Mouse (Mus musculus) neural tube, embryonic 11.5 days (tissue): ENCODE measurements around the gene Ifnk. TPM values are rescaled to one million over a fixed set of nuclear protein-coding genes. Genes with fewer than 3 reads are reported as not detected.

Experiments used
- ATAC-seq: fragments of 200-750 bp; cut with Nextera tagmentation; 2 replicates; pipeline ENCODE4 v1.8.0; 2017; ENCODE audit warnings: moderate number of reproducible peaks, mild to moderate bottlenecking, moderate TSS enrichment, moderate library complexity; ENCODE audit not compliant: insufficient read depth, low FRiP score, low TSS enrichment
- DNase-seq: peaks from one replicate; pipeline ENCODE4 v3.0.0-alpha.2; 2015; ENCODE audit warnings: low spot score
- H3K27ac ChIP-seq: fragments of 300-500 bp; sonication (generic); 2 replicates; pipeline ENCODE4 v1.5.1; 2014; ENCODE audit warnings: low read depth, mild to moderate bottlenecking, low read length
- H3K27me3 ChIP-seq: fragments of 300-500 bp; sonication (generic); 2 replicates; pipeline ENCODE4 v1.6.1; 2014; ENCODE audit warnings: mild to moderate bottlenecking, low read length, mixed read lengths; ENCODE audit not compliant: control insufficient read depth, insufficient read depth
- H3K36me3 ChIP-seq: fragments of 300-500 bp; sonication (generic); 2 replicates; pipeline ENCODE4 v1.6.1; 2014; ENCODE audit warnings: mild to moderate bottlenecking, low read length, moderate library complexity, mixed read lengths; ENCODE audit not compliant: control insufficient read depth, insufficient read depth
- H3K4me1 ChIP-seq: fragments of 300-500 bp; sonication (generic); 2 replicates; pipeline ENCODE4 v1.6.1; 2014; ENCODE audit warnings: low read length, mixed read lengths; ENCODE audit not compliant: control insufficient read depth, insufficient read depth
- H3K4me2 ChIP-seq: fragments of 300-500 bp; sonication (generic); 2 replicates; pipeline ENCODE4 v1.6.1; 2014; ENCODE audit warnings: low read depth, mild to moderate bottlenecking, moderate library complexity
- H3K4me3 ChIP-seq: fragments of 300-500 bp; sonication (generic); 2 replicates; pipeline ENCODE4 v1.5.1; 2014; ENCODE audit warnings: low read depth, low read length
- H3K9ac ChIP-seq: fragments of 300-500 bp; sonication (generic); 2 replicates; pipeline ENCODE4 v1.6.1; 2014; ENCODE audit warnings: mild to moderate bottlenecking, low read length
- H3K9me3 ChIP-seq: fragments of 300-500 bp; sonication (generic); 2 replicates; pipeline ENCODE4 v1.6.1; 2016; ENCODE audit warnings: low read length; ENCODE audit not compliant: control insufficient read depth
- WGBS: fragments of 180-500 bp; shearing (Covaris S2); extraction: QIAGEN DNeasy Blood & Tissue Kit; methylation state at CpG from one replicate; pipeline ENCODE4 v1.1.7; 2014; 5-methylcytosine and 5-hydroxymethylcytosine counted together
- polyA plus RNA-seq: library from polyadenylated mRNA; unstranded; fragments of >200 nt; fragmentation: Nextera tagmentation; extraction: Ambion mirVana; gene quantifications from 2 replicates; pipeline ENCODE4 v1.2.1, GENCODE M21; 2014

Gene Ifnk
- polyA plus RNA-seq, 1 experiment from 2014 or later = 0.50 TPM

DNA sequence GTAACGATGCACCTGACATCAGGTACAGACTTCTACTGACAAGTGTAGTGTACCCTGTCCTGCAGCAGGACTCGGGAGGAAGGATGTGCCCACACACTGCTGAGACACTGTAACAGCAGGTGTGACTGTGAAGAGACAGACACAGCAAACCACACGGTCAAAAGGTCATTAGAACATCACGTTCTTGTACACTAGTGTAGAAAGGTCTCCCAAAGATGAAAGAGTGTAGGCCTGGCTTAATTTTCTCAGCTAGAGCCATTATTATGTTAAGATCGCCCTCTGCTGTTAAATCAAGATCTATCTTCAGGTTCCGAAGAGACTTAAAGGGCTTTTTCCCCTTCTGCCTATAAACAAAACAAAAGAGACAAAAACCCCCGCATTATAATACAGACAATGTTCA lies 40.9 kb downstream of the Ifnk start:
- H3K27ac ChIP-seq = no peak overlapping the region
- no peaks in the 10 kb centered on the region for H3K36me3 ChIP-seq
- DNase-seq (no peak), ATAC-seq (no peak)
- WGBS = 34% methylated on average over 7 of the region's 7 CpGs
- H3K9me3 ChIP-seq = no peaks in the 10 kb centered on the region
- no peak overlapping the region for H3K4me2 ChIP-seq
- no peaks in the 10 kb centered on the region for H3K4me1 ChIP-seq
- no peak overlapping the region for H3K9ac ChIP-seq
- H3K4me3 ChIP-seq = no peak overlapping the region
- H3K27me3 ChIP-seq = no peaks in the 10 kb centered on the region

DNA sequence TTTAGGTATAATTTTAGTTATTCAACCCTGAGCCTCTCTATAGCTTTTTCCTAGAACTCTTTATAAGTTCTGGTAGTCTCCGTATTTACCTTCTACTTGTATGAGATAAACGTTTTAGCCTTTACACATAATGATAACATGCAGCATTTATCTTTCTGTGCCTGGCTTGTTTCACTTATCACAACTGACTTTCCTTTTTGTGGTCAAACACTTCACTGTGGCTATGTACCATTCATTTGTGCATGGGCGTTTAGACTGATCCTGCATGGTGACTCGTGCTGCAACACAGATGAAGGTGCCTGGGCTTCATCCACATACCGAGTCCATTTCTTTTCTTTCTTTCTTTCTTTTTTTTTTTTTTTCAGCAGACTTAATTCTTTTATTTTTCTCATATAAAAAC lies 49.8 kb downstream of the Ifnk start:
- Histone ChIP-seq H3K27me3 (no peaks in the 10 kb centered on the region), H3K4me3 (no peak overlapping the region), H3K9ac (no peak overlapping the region), H3K4me1 (no peaks in the 10 kb centered on the region), H3K27ac (no peak overlapping the region), H3K4me2 (no peak overlapping the region), H3K9me3 (no peaks in the 10 kb centered on the region), H3K36me3 (no peaks in the 10 kb centered on the region)
- no peak for ATAC-seq
- DNase-seq = no peak
- 90% methylated on average over 5 of the region's 5 CpGs for WGBS

Other genes starting within 250 kb of the Ifnk start
- 9.1 and 9.3 TPM in 2 replicates for gene Mob3b, start 5.4 kb downstream of the Ifnk start, polyA plus RNA-seq
- gene C9orf72, start 74.1 kb downstream of the Ifnk start, polyA plus RNA-seq = 29.7 and 31.8 TPM in 2 replicates